Mouse (Mus musculus) brain, embryonic 14.5 days (tissue): Measurements from ENCODE around the gene Itga6. TPM values are rescaled to one million over a fixed set of nuclear protein-coding genes. Genes with fewer than 3 reads are reported as not detected.
A peak's percentile ranks its signal among the peaks of the same experiment; 100 is the strongest.

Experiments used
- DNase-seq: peaks from one replicate; pipeline ENCODE4 v3.0.0-alpha.2; 2011; ENCODE audit warnings: low read depth
- CTCF ChIP-seq: fragments of 200-500 bp; IDR thresholded peaks from 2 replicates; pipeline ENCODE4 v1.5.1; 2012; ENCODE audit warnings: inconsistent platforms, mild to moderate bottlenecking, moderate library complexity, borderline replicate concordance; ENCODE audit not compliant: insufficient read depth, insufficient read length; ENCODE audit errors: extremely low read depth
- POLR2A ChIP-seq: fragments of 200-500 bp; IDR thresholded peaks from 2 replicates; pipeline ENCODE4 v1.6.1; 2012; ENCODE audit warnings: mild to moderate bottlenecking, inconsistent platforms, borderline replicate concordance; ENCODE audit not compliant: poor library complexity, insufficient read depth, insufficient read length, severe bottlenecking; ENCODE audit errors: extremely low read depth
- polyA plus RNA-seq: library from polyadenylated mRNA; depleted of rRNA; stranded (reverse); fragments of >200 nt; gene quantifications from 2 replicates; pipeline ENCODE4 v1.2.3, GENCODE M21; 2012

The Itga6 gene
- polyA plus RNA-seq, 1 experiment: 36.8 TPM

DNA sequence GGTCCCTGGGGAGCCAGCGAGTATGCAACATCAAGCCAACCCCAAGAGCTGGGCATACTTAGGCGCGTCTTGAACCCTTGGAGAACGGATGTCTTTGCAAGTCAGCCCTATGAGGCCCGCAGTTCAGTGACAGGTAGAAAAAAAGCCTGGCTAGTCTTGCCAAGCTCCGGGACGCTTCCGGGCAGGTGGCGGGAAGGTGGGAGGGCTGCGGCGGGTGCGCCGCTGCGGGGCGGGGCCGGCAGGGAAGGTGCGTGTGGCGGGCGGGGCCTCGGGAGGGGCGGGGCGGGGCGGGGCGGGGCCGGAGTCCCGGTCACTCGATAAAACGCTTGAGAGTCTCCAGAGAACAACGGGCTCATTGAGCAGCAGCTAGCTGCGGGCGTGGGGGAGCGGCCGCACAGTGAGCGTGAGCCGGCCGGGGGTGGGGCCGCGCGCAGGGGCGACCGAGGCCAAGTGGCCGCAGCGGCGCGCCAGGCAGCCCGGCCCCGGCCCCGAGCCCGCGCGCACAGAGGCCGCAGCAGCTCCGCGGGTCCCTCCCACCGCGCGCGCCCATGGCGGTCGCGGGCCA is 41.3 kb downstream of the Itga6 start:
- peak; percentile 81 for DNase-seq
- TF ChIP-seq CTCF: no peak
- peak; percentile 56 for TF ChIP-seq POLR2A

GRCm38 (mm10) chr2:71787156-71787590 is 41.8 kb downstream of the Itga6 start:
- DNase-seq: peak; percentile 62

DNA sequence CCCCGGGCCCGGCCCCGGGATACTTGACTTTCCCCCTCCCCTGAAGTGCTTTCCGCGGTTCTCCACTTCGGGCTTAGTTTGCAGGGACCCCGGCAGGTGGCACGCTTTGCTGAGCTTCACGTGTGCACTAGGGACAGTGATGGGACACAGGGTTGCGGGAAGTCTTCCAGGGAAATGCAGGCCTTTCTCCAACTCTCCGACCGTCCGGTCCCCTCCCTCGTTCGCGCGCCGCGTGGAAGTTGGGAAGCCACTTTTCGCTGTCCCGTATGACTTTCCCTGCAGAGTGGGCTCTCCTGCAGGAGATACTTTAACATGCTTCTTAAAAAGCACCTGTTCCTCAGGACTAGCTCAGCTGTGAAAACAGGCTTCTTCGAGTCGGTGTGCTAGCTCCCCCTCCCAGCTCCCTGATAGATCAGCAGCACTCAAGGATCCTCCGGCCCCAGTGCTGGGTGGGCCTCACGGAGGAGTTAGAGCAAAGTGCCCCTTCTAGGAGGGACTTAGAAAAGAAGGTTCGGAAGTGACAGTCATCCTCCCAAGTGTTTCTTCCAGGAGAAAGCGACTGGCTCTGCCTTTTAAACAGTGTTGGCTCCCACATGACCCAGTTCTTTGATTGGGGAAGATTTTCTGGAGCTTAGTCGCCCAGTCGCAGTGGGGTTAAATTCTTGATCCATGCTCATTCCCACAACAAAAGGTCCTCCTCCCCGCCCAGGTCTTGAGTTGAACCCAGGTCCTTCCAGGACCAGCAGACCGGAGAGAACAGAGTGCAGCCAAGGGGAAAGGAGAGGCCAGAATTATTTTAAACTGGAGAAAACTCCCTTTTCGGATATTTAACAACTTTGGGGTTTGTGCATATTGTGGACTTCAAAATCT is 42.4 kb downstream of the Itga6 start:
- DNase-seq: peak; percentile 63
- TF ChIP-seq CTCF (peak; percentile 25; the same call in 1 of the 2 replicates), POLR2A (no peak)

More at GRCm38 (mm10) chr2:71787156-71787590, 41.8 kb downstream of the Itga6 start:
- TF ChIP-seq CTCF: no peak
- no peak; the same call in 1 of the 2 replicates for TF ChIP-seq POLR2A

DNA sequence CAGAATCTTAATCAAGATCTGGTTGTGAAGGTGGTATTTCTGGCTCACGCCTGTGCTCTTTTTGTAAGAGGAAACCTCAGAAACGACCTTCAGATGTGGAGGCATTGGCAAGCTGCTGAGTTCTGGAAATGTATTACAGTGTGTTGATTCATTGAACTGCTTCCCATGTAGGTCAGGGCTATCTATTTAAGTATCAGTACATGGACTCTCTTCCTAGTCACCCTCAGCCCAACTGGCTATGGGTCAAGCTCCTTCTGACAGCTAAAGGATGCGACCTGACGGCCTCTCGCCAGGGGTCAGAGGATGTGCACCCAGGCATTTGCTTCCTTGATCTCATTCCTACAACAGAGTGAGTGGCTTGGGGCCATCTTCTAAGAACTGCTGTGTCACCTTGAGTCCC is 45.3 kb downstream of the Itga6 start:
- no peak for TF ChIP-seq CTCF
- no peak for TF ChIP-seq POLR2A
- DNase-seq: no peak

GRCm38 (mm10) chr2:71791203-71791602 is 45.8 kb downstream of the Itga6 start:
- TF ChIP-seq POLR2A: no peak
- TF ChIP-seq CTCF: no peak
- no peak for DNase-seq

DNA sequence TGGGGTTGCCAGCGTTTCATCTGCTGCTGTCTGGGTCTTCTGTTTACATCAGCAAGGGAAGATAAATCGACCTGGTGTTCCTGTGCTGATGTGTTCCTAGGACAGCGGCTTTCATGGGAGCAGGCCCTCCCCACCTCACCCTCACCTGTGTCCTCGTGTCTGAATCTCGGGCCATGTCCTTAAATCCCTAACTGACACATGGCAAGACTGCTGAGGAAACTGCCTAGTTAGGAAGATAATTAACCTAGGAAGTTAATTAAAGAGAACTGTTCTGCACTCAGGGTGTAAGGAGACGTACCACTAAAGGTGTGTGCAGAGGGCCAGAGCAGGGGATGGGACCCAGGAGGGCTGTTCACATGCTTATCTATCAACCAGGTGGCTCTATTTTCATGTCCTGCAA is 48.7 kb downstream of the Itga6 start:
- TF ChIP-seq CTCF (no peak), POLR2A (no peak)
- no peak for DNase-seq

- TF ChIP-seq POLR2A (no peak), CTCF (no peak)
- no peak for DNase-seq
Observed at GRCm38 (mm10) chr2:71796787-71797186, 51.4 kb downstream of the Itga6 start.

GRCm38 (mm10) chr2:71800798-71801197 is 55.4 kb downstream of the Itga6 start:
- no peak for TF ChIP-seq CTCF
- TF ChIP-seq POLR2A: no peak
- DNase-seq: no peak

- DNase-seq: no peak
- TF ChIP-seq CTCF (no peak), POLR2A (no peak)
Observed at GRCm38 (mm10) chr2:71801691-71802090, 56.3 kb downstream of the Itga6 start.

- no peak for DNase-seq
- no peak for TF ChIP-seq CTCF
- TF ChIP-seq POLR2A: no peak
Observed at GRCm38 (mm10) chr2:71802131-71802530, 56.7 kb downstream of the Itga6 start.

DNA sequence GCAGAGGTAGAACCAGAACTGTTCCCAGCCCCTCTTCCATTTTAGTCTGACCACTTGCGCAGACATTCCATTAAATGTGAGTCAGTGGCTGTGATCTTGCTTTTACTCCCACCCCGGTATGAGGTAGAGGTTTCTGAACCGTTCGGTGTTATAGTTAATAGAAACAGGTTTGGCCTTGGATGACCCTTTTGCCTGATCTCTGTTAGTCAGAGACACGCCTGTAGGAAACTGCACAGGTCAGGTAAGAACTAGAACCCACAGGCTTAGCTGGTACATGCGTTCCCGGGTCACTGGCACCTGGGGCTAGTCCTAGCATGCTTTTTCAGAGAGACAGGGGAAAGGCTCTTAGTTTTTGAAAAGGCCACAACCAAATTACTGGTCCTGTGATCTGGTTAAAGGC is 59.7 kb downstream of the Itga6 start:
- DNase-seq: no peak

More for the DNA sequence above, 59.7 kb downstream of the Itga6 start:
- no peak for TF ChIP-seq CTCF
- no peak for TF ChIP-seq POLR2A
